Mouse (Mus musculus) intestine, postnatal 0 days (tissue): ENCODE measurements around the gene Qser1. TPM values are rescaled to one million over a fixed set of nuclear protein-coding genes. Genes with fewer than 3 reads are reported as not detected.
A peak's percentile ranks its signal among the peaks of the same experiment; 100 is the strongest.

ENCODE experiments used
- ATAC-seq: fragments of 200-750 bp; cut with Nextera tagmentation; 2 replicates; pipeline ENCODE4 v1.8.0; 2017; ENCODE audit warnings: mild to moderate bottlenecking, moderate TSS enrichment, moderate library complexity
- H3K27ac ChIP-seq: fragments of 300-500 bp; sonication (generic); 2 replicates; pipeline ENCODE4 v1.5.1; 2014; ENCODE audit warnings: mild to moderate bottlenecking, low read depth, low read length, moderate library complexity
- H3K27me3 ChIP-seq: fragments of 300-500 bp; sonication (generic); replicated peaks from 2 replicates; pipeline ENCODE4 v1.6.1; 2014; ENCODE audit warnings: low read length, mixed read lengths; ENCODE audit not compliant: control insufficient read depth, insufficient read depth
- H3K36me3 ChIP-seq: fragments of 300-500 bp; sonication (generic); 2 replicates; pipeline ENCODE4 v1.6.1; 2014; ENCODE audit warnings: mild to moderate bottlenecking, moderate library complexity; ENCODE audit not compliant: control insufficient read depth, insufficient read depth
- H3K4me1 ChIP-seq: fragments of 300-500 bp; sonication (generic); replicated peaks from 2 replicates; pipeline ENCODE4 v1.6.1; 2014; ENCODE audit warnings: antibody characterized with exemption, low read length, mixed read lengths; ENCODE audit not compliant: control insufficient read depth, insufficient read depth
- H3K4me2 ChIP-seq: fragments of 300-500 bp; sonication (generic); replicated peaks from 2 replicates; pipeline ENCODE4 v1.6.1; 2014; ENCODE audit warnings: low read depth, mild to moderate bottlenecking, moderate library complexity
- H3K4me3 ChIP-seq: fragments of 300-500 bp; sonication (generic); 2 replicates; pipeline ENCODE4 v1.5.1; 2014; ENCODE audit warnings: low read depth, low read length
- H3K9ac ChIP-seq: fragments of 300-500 bp; sonication (generic); 2 replicates; pipeline ENCODE4 v1.6.1; 2014; ENCODE audit warnings: mild to moderate bottlenecking, low read depth, low read length
- H3K9me3 ChIP-seq: fragments of 300-500 bp; sonication (generic); 2 replicates; pipeline ENCODE4 v1.6.1; 2016; ENCODE audit warnings: mixed run types; ENCODE audit not compliant: control insufficient read depth
- CTCF ChIP-seq: sonication (generic); IDR thresholded peaks from 2 replicates; pipeline ENCODE4 v1.5.1; 2016; ENCODE audit warnings: low read depth, mild to moderate bottlenecking, control low read depth, antibody characterized with exemption, moderate library complexity
- WGBS: fragments of 180-500 bp; shearing (Covaris S2); extraction: QIAGEN DNeasy Blood & Tissue Kit; methylation state at CpG from one replicate; pipeline ENCODE4 v1.1.7; 2014; 5-methylcytosine and 5-hydroxymethylcytosine counted together
- polyA plus RNA-seq: library from polyadenylated mRNA; unstranded; fragments of >200 nt; fragmentation: Nextera tagmentation; extraction: Ambion mirVana; gene quantifications from 2 replicates; pipeline ENCODE4 v1.2.1, GENCODE M21; 2015

Qser1 gene
- polyA plus RNA-seq, 1 experiment from 2014 or later: 2.7 TPM

DNA sequence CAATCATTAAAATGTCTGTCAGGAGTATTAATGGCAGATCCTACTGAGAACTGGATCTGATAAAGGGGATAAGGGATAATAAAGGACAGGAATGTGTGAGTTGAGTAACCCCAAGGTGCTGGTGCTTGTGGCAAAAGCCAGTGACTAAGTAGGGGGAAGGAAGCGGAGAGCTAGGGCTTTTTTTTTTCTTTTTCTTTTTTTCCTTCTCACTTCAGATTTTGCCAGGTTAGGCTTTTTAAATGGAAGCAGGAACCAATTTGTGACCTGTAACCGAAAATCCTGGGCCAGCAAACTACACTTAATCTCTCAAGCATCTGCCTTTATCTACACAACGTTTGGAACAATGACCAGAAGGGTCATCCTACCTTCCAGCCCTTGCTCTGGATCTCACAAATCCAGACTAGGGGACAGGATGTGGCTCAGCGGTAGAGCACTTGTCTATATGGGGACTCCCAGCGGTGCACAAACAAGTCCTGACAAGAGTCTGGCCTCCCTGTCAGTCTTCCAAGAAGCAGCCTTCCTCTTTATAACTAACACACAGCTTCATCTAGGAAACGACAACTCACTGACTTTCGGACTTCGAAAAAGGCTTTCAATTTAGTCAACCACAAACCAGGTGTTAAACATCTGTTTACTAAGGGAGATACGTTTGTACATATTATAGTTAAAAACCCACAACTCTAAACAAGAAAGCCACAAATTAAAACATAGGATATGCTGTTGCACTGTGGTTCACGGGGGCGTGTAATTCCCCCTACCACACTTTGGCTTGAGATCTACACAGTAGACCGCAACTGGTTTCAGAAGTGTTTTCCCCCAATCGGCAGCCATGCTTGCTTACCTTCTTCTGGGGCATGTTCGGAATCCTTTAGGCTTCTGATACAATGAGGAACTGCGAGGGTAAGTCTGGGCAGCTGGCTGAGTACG lies 31.9 kb upstream of the Qser1 start:
- peak overlapping the region; percentile 90 for H3K4me2 ChIP-seq
- H3K9ac ChIP-seq: peak overlapping the region; percentile 47
- ATAC-seq: peak; percentile 46
- no peak for TF ChIP-seq CTCF
- H3K27ac ChIP-seq: no peak overlapping the region
- peak overlapping the region; percentile 47 for H3K4me3 ChIP-seq
- no peaks in the 10 kb centered on the region for H3K36me3 ChIP-seq
- H3K27me3 ChIP-seq: 0 out of 2 replicates have a peak, but pooled peaks cover 2% of the 10 kb centered on the region
- H3K4me1 ChIP-seq: no peaks in the 10 kb centered on the region
- WGBS: 26% methylated on average over 16 of the region's 16 CpGs
- H3K9me3 ChIP-seq: no peaks in the 10 kb centered on the region

- TF ChIP-seq CTCF: peak; percentile 71
- Histone ChIP-seq H3K4me3 (no peak overlapping the region), H3K9ac (no peak overlapping the region), H3K9me3 (no peaks in the 10 kb centered on the region), H3K4me2 (peak overlapping the region; percentile 90; the same call in 1 of the 2 replicates), H3K4me1 (no peaks in the 10 kb centered on the region), H3K36me3 (no peaks in the 10 kb centered on the region), H3K27me3 (0 out of 2 replicates have a peak, but pooled peaks cover 2% of the 10 kb centered on the region), H3K27ac (no peak overlapping the region)
- 48% methylated on average over 2 of the region's 2 CpGs for WGBS
- ATAC-seq: peak; percentile 32; the same call in 1 of the 2 replicates
Observed at GRCm38 (mm10) chr2:104847645-104848044, 31.1 kb upstream of the Qser1 start.

DNA sequence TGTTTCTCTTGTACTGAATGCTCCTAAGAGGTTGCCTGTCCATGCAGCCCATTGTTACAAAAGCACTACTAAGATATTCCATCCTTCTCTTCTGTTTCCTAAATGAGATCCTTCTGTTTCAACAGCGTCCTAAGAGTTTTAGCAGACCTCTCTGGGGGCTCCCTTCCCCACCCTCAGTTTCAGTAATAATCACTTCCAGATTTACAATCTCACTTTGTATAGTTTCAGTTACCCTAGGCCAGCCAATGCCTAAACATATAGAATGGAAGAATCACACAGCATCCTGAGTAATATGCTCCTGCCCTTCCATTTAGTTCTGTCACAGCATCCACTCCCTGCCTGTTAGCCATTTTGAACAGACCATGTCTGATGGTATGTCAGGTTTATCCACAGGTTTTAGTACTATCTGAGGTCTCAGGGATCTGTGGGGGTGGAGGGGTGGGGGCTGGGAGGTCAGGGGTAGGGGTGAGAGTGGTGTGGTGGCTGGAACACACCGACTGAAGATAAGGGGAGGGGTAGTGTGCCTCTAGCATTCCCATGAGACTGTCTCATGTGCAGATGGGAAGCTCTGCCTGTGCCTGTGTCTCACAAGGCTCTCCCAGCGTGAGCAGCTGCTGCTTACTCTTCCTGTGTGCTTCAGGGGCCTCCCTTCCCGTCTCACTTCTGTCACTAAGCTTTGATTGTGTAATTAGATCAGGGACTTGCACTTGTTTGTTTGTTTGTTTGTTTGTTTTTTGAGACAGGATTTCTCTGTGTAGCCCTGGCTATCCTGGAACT lies 30.3 kb upstream of the Qser1 start:
- Histone ChIP-seq H3K36me3 (no peaks in the 10 kb centered on the region), H3K9me3 (no peaks in the 10 kb centered on the region), H3K27me3 (no peaks in the 10 kb centered on the region), H3K27ac (no peak overlapping the region), H3K4me2 (no peak overlapping the region), H3K9ac (no peak overlapping the region), H3K4me3 (no peak overlapping the region), H3K4me1 (no peaks in the 10 kb centered on the region)
- WGBS: 62% methylated on average over 4 of the region's 4 CpGs
- TF ChIP-seq CTCF: no peak
- ATAC-seq: no peak

DNA sequence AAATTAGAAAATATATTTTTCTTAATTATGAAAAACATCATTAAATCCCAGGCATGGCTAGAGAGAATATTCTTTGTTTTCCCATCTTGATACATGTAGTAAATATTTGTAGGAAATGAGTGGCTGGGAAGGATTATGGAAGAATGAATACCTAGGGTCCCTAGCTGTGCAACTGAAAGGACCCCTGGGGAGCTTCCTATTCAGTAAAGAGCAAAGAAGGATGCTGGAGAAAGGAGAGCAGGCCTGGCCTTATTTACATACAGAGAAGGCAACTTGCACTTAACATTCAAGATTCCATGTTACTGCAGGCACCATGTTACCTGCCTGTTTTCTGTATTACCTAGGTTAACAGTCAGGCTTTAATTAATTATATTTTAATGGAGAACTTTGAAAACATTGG lies 26.0 kb upstream of the Qser1 start:
- Histone ChIP-seq H3K9ac (no peak overlapping the region), H3K27me3 (no peaks in the 10 kb centered on the region), H3K9me3 (no peaks in the 10 kb centered on the region), H3K27ac (no peak overlapping the region), H3K4me1 (no peaks in the 10 kb centered on the region), H3K4me3 (no peak overlapping the region), H3K36me3 (no peaks in the 10 kb centered on the region), H3K4me2 (no peak overlapping the region)
- ATAC-seq: no peak
- TF ChIP-seq CTCF: no peak

DNA sequence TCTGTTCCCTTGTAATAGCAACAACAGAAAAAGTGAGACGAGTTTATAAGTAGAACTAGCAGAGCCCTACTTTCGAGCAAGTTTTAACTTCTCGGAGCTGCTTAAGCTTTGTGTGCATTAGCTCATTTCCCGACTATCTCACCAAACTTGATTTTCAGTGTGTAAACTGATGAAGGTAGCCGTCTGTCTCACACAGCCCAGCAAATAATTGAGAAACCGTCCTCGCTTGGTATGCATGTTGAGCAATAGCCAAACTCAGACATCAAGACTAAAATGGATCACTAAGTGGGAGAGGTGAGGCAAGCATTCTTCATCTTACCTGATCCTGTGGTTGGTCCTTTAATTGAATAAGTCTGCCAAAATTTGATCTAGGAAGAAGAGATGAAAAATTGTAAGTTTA lies 25.2 kb upstream of the Qser1 start:
- no peak overlapping the region for H3K4me3 ChIP-seq
- no peak overlapping the region for H3K4me2 ChIP-seq
- H3K27me3 ChIP-seq: no peaks in the 10 kb centered on the region
- TF ChIP-seq CTCF: no peak
- H3K27ac ChIP-seq: no peak overlapping the region
- no peak overlapping the region for H3K9ac ChIP-seq
- H3K36me3 ChIP-seq: no peaks in the 10 kb centered on the region
- H3K9me3 ChIP-seq: no peaks in the 10 kb centered on the region
- ATAC-seq: no peak
- 82% methylated on average over 7 of the region's 7 CpGs for WGBS
- no peaks in the 10 kb centered on the region for H3K4me1 ChIP-seq

DNA sequence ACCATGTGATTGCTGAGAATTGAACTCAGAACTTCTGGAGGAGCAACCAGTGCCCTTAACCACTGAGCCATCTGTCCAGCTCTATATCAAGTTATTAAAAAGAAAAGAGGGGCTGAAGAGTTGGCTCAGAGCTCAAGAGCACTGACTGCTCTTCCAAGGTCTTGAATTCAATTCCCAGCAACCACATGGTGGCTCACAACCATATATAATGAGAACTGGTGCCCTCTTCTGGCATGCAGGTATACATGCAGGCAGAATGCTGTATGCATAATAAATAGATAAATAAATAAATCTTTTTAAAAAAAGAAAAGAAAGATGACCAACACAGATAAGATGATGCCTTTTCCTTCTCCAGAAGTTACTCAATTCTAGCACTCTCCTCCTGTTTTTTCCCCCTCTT lies 24.4 kb upstream of the Qser1 start:
- Histone ChIP-seq H3K27me3 (no peaks in the 10 kb centered on the region), H3K4me2 (no peak overlapping the region), H3K9me3 (no peaks in the 10 kb centered on the region), H3K27ac (no peak overlapping the region), H3K9ac (no peak overlapping the region), H3K4me3 (no peak overlapping the region), H3K4me1 (no peaks in the 10 kb centered on the region), H3K36me3 (no peaks in the 10 kb centered on the region)
- TF ChIP-seq CTCF: no peak
- ATAC-seq: no peak
